Mouse (Mus musculus) heart, embryonic 12.5 days (tissue): ENCODE data around the gene Apbb2. TPM values are rescaled to one million over a fixed set of nuclear protein-coding genes. Genes with fewer than 3 reads are reported as not detected.

Experiments used
- ATAC-seq: fragments of 200-750 bp; cut with Nextera tagmentation; 2 replicates; pipeline ENCODE4 v1.8.0; 2017; ENCODE audit warnings: moderate TSS enrichment, moderate library complexity; ENCODE audit not compliant: insufficient number of reproducible peaks, low FRiP score
- H3K27ac ChIP-seq: fragments of 300-500 bp; sonication (generic); 2 replicates; pipeline ENCODE4 v1.5.1; 2016; ENCODE audit warnings: mild to moderate bottlenecking, moderate library complexity; ENCODE audit not compliant: poor library complexity, severe bottlenecking
- H3K27me3 ChIP-seq: fragments of 300-500 bp; sonication (generic); replicated peaks from 2 replicates; pipeline ENCODE4 v1.6.1; 2016; ENCODE audit warnings: mild to moderate bottlenecking, moderate library complexity
- H3K36me3 ChIP-seq: fragments of 300-500 bp; sonication (generic); 2 replicates; pipeline ENCODE4 v1.6.1; 2016; ENCODE audit warnings: mild to moderate bottlenecking, moderate library complexity
- H3K4me1 ChIP-seq: fragments of 300-500 bp; sonication (generic); replicated peaks from 2 replicates; pipeline ENCODE4 v1.6.1; 2016; ENCODE audit warnings: mild to moderate bottlenecking
- H3K4me2 ChIP-seq: fragments of 300-500 bp; sonication (generic); 2 replicates; pipeline ENCODE4 v1.6.1; 2016; ENCODE audit warnings: mild to moderate bottlenecking, moderate library complexity
- H3K4me3 ChIP-seq: fragments of 300-500 bp; sonication (generic); 2 replicates; pipeline ENCODE4 v1.5.1; 2016; ENCODE audit warnings: mild to moderate bottlenecking
- H3K9ac ChIP-seq: fragments of 300-500 bp; sonication (generic); 2 replicates; pipeline ENCODE4 v1.6.1; 2016; ENCODE audit warnings: mild to moderate bottlenecking, moderate library complexity
- H3K9me3 ChIP-seq: fragments of 300-500 bp; sonication (generic); replicated peaks from 2 replicates; pipeline ENCODE4 v1.6.1; 2016; ENCODE audit warnings: mild to moderate bottlenecking, moderate library complexity
- WGBS: fragments of 180-500 bp; shearing (Covaris S2); methylation state at CpG from one replicate; pipeline ENCODE4 v1.1.7; 2016; 5-methylcytosine and 5-hydroxymethylcytosine counted together
- polyA plus RNA-seq: library from polyadenylated mRNA; unstranded; fragments of >200 nt; fragmentation: Nextera tagmentation; extraction: Ambion mirVana; gene quantifications from 2 replicates; pipeline ENCODE4 v1.2.1, GENCODE M21; 2016

Apbb2 gene
- polyA plus RNA-seq, 1 experiment from 2014 or later: 30.7 TPM

GRCm38 (mm10) chr5:66614940-66615339 lies 3.6 kb downstream of the Apbb2 start:
- ATAC-seq: no peak
- no peak overlapping the region for H3K27ac ChIP-seq
- no peaks in the 10 kb centered on the region for H3K27me3 ChIP-seq
- peaks cover 64% of the 10 kb centered on the region for H3K4me1 ChIP-seq
- H3K36me3 ChIP-seq: no peaks in the 10 kb centered on the region
- H3K4me3 ChIP-seq: no peak overlapping the region
- 60% methylated on average over 4 of the region's 4 CpGs for WGBS
- H3K9ac ChIP-seq: no peak overlapping the region
- no peaks in the 10 kb centered on the region for H3K9me3 ChIP-seq
- H3K4me2 ChIP-seq: no peak overlapping the region

GRCm38 (mm10) chr5:66613725-66614124 lies 4.9 kb downstream of the Apbb2 start:
- 40% methylated on average over 3 of the region's 3 CpGs for WGBS
- H3K4me1 ChIP-seq: peaks cover 64% of the 10 kb centered on the region

GRCm38 (mm10) chr5:66612964-66613363 lies 5.6 kb downstream of the Apbb2 start:
- 90% methylated on average over 5 of the region's 5 CpGs for WGBS
- Histone ChIP-seq H3K27me3 (no peaks in the 10 kb centered on the region), H3K4me2 (no peak overlapping the region), H3K9me3 (no peaks in the 10 kb centered on the region), H3K9ac (no peak overlapping the region), H3K27ac (no peak overlapping the region), H3K36me3 (no peaks in the 10 kb centered on the region), H3K4me3 (no peak overlapping the region), H3K4me1 (peaks cover 69% of the 10 kb centered on the region)
- ATAC-seq: no peak

More at GRCm38 (mm10) chr5:66613725-66614124, 4.9 kb downstream of the Apbb2 start:
- Histone ChIP-seq H3K4me2 (no peak overlapping the region), H3K27ac (no peak overlapping the region), H3K9me3 (no peaks in the 10 kb centered on the region), H3K9ac (no peak overlapping the region), H3K4me3 (no peak overlapping the region), H3K27me3 (no peaks in the 10 kb centered on the region), H3K36me3 (no peaks in the 10 kb centered on the region)
- no peak for ATAC-seq

DNA sequence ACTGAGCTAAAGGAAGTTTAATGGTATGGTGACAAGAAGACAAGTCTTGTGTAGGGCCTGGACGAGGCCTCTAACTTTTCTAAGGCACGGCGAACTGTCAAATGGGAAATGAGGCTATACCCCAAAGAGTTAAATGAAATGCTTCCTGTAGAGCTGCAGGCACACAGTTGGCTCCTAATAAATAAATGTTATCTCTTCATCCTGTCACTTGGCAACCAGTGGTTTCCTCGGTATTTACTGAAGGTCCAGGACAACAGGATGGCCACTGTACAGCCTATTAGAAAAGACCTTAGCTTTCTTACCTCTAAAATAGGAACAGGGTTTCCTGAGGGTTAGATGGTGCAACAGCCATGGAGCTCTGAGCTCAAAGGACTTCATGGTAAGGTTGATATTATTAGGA lies 6.7 kb downstream of the Apbb2 start:
- Histone ChIP-seq H3K9ac (no peak overlapping the region), H3K4me1 (peaks cover 73% of the 10 kb centered on the region), H3K27ac (no peak overlapping the region), H3K27me3 (no peaks in the 10 kb centered on the region), H3K4me3 (no peak overlapping the region), H3K36me3 (no peaks in the 10 kb centered on the region), H3K4me2 (no peak overlapping the region), H3K9me3 (no peaks in the 10 kb centered on the region)
- ATAC-seq: no peak
- 53% methylated on average over 4 of the region's 4 CpGs for WGBS

- Histone ChIP-seq H3K36me3 (no peaks in the 10 kb centered on the region), H3K4me3 (no peak overlapping the region), H3K27ac (no peak overlapping the region), H3K4me2 (no peak overlapping the region), H3K9ac (no peak overlapping the region), H3K9me3 (no peaks in the 10 kb centered on the region), H3K4me1 (peaks cover 76% of the 10 kb centered on the region), H3K27me3 (no peaks in the 10 kb centered on the region)
- ATAC-seq: no peak
- WGBS: 85% methylated on average over 5 of the region's 5 CpGs
Measured at GRCm38 (mm10) chr5:66611361-66611760, 7.2 kb downstream of the Apbb2 start.

- H3K27ac ChIP-seq: no peak overlapping the region; the same call in 1 of the 2 replicates
- 84% methylated on average over 12 of the region's 12 CpGs for WGBS
Measured at GRCm38 (mm10) chr5:66610270-66610669, 8.3 kb downstream of the Apbb2 start.

GRCm38 (mm10) chr5:66609306-66609705 lies 9.3 kb downstream of the Apbb2 start:
- Histone ChIP-seq H3K9me3 (no peaks in the 10 kb centered on the region), H3K27me3 (no peaks in the 10 kb centered on the region), H3K4me1 (peaks cover 68% of the 10 kb centered on the region), H3K27ac (peak overlapping the region; percentile 45), H3K4me3 (no peak overlapping the region), H3K9ac (peak overlapping the region; percentile 52; the same call in 1 of the 2 replicates), H3K4me2 (peak overlapping the region; percentile 35), H3K36me3 (no peaks in the 10 kb centered on the region)
- WGBS: 25% methylated on average over 7 of the region's 7 CpGs
- no peak for ATAC-seq

More at GRCm38 (mm10) chr5:66610270-66610669, 8.3 kb downstream of the Apbb2 start:
- no peak for ATAC-seq
- no peaks in the 10 kb centered on the region for H3K36me3 ChIP-seq
- H3K4me2 ChIP-seq: no peak overlapping the region
- no peaks in the 10 kb centered on the region for H3K27me3 ChIP-seq
- H3K9ac ChIP-seq: no peak overlapping the region
- H3K4me1 ChIP-seq: peaks cover 75% of the 10 kb centered on the region
- no peaks in the 10 kb centered on the region for H3K9me3 ChIP-seq
- no peak overlapping the region for H3K4me3 ChIP-seq

DNA sequence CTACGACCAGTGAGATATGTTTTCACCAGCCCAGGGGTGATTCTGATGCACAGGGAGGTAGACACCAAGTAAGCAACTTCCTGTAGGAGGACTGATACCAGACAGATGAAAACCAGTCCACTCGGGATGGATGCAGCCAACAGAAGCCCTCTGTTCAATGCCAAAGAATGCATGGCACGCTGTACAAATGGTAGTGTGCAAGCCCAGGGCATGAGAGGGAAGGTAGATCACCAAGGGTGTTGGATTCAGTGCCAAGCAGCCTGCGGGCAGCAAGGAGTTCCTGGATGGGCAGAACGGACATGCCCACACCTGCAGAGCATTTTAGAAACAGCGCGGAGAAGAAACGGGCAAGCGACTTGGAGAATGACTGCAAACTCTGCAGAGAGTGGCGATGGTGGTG lies 10.8 kb downstream of the Apbb2 start:
- 79% methylated on average over 10 of the region's 10 CpGs for WGBS
- Histone ChIP-seq H3K4me2 (no peak overlapping the region), H3K9ac (no peak overlapping the region), H3K27me3 (no peaks in the 10 kb centered on the region), H3K4me1 (peaks cover 67% of the 10 kb centered on the region), H3K4me3 (no peak overlapping the region), H3K27ac (no peak overlapping the region), H3K36me3 (no peaks in the 10 kb centered on the region), H3K9me3 (no peaks in the 10 kb centered on the region)
- ATAC-seq: no peak

DNA sequence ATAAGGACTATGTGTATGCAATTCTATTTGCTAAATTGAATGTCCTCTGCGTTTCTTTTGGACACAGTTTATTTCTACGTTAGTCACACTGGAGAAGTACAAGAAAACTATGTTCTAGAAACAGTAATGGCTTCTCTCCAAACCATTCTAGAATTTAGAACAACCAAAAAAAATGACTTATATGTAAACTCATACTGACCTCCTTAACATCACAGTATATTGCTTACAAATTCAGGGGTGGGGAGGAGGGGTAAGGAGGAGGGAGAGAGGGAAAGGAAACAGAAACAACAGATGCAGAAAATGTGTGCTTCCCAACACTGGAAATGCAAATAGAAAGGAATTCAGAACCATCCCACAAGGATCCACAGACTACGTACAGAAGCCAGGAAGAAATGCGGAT lies 11.4 kb downstream of the Apbb2 start:
- no peaks in the 10 kb centered on the region for H3K27me3 ChIP-seq
- no peak overlapping the region for H3K4me3 ChIP-seq
- H3K4me2 ChIP-seq: no peak overlapping the region
- ATAC-seq: no peak
- WGBS: 64% methylated on average over 4 of the region's 4 CpGs
- H3K9me3 ChIP-seq: no peaks in the 10 kb centered on the region
- no peaks in the 10 kb centered on the region for H3K36me3 ChIP-seq
- peaks cover 70% of the 10 kb centered on the region for H3K4me1 ChIP-seq
- no peak overlapping the region for H3K27ac ChIP-seq
- H3K9ac ChIP-seq: no peak overlapping the region

DNA sequence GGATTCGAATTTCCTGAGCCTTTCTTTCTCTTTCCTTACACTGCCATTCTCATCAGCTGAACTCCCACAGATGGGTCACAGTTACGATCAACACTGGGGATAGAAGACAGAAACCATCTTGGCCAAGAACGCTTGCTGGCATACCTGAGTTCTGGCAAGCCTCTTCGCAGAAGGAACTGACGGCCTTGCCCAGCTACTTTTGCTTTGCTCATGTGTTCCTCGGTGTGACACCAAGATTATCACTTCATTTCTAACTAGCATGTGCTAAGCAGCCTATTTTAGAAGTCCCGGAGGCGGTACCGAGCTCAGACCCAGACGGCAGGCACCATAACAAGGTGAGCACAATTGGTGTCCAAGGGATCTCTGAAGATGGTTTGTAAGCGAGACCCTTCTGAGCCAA lies 12.9 kb downstream of the Apbb2 start:
- no peak overlapping the region for H3K4me3 ChIP-seq
- no peak overlapping the region for H3K9ac ChIP-seq
- H3K4me1 ChIP-seq: peaks cover 59% of the 10 kb centered on the region
- H3K9me3 ChIP-seq: no peaks in the 10 kb centered on the region; the same call in 1 of the 2 replicates
- no peak overlapping the region for H3K27ac ChIP-seq
- H3K27me3 ChIP-seq: no peaks in the 10 kb centered on the region
- ATAC-seq: no peak
- no peak overlapping the region for H3K4me2 ChIP-seq
- no peaks in the 10 kb centered on the region for H3K36me3 ChIP-seq
- WGBS: 75% methylated on average over 11 of the region's 11 CpGs

DNA sequence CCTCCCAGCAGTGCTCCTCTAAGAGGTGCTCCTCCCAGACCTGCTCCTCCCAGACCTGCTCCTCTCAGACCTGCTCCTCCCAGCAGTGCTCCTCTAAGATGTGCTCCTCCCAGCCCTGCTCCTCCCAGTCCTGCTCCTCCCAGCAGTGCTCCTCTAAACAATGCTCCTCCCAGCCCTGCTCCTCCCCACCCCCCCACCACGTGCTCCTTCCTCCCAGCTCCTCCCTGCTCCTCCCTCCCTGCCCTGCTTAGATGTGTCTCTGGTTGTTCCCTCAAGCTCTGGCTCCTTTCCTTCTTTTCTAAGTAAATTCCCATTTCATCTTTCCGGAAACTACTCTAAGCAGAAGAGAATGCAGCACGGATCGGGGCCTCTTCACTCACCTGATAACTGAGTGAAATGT lies 14.2 kb downstream of the Apbb2 start:
- Histone ChIP-seq H3K9me3 (no peaks in the 10 kb centered on the region; the same call in 1 of the 2 replicates), H3K27me3 (no peaks in the 10 kb centered on the region), H3K4me1 (peaks cover 57% of the 10 kb centered on the region), H3K4me2 (no peak overlapping the region), H3K9ac (no peak overlapping the region), H3K4me3 (no peak overlapping the region), H3K36me3 (no peaks in the 10 kb centered on the region), H3K27ac (peak overlapping the region; percentile 55; the same call in 1 of the 2 replicates)
- ATAC-seq: no peak
- 64% methylated on average over 4 of the region's 4 CpGs for WGBS

DNA sequence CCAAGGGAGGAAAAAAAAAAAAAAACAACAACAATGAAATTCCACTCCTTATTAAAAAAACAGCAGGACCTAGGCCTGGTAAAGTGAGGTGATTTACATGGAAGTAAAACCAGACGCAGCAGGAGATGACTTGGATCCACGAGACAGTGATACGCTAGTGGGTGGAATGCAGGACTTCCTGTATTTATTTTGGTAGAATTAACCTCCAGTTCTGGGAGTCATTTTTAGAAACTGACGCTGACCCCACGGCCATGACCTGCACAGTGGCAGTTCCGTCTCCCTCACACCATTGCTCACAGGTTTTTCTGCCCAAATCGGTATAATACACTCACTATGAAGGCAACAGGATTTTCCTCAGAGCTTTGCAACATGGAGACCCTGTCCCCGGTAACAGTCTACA lies 14.8 kb downstream of the Apbb2 start:
- no peaks in the 10 kb centered on the region for H3K36me3 ChIP-seq
- H3K4me3 ChIP-seq: no peak overlapping the region
- peak overlapping the region; percentile 55 for H3K27ac ChIP-seq
- H3K27me3 ChIP-seq: no peaks in the 10 kb centered on the region
- no peaks in the 10 kb centered on the region; the same call in 1 of the 2 replicates for H3K9me3 ChIP-seq
- WGBS: 30% methylated on average over 8 of the region's 8 CpGs
- peak overlapping the region; percentile 18; the same call in 1 of the 2 replicates for H3K4me2 ChIP-seq
- peaks cover 52% of the 10 kb centered on the region for H3K4me1 ChIP-seq
- H3K9ac ChIP-seq: no peak overlapping the region
- peak; percentile 35; the same call in 1 of the 2 replicates for ATAC-seq
